Mouse (Mus musculus) myocyte (in vitro differentiated cells): ENCODE measurements around the gene Gmeb1. TPM values are rescaled to one million over a fixed set of nuclear protein-coding genes. Genes with fewer than 3 reads are reported as not detected.

Source experiments
- H3K27me3 ChIP-seq: one replicate; pipeline ENCODE4 v1.6.1; 2011; ENCODE audit not compliant: control insufficient read depth, insufficient read depth, insufficient read length
- H3K36me3 ChIP-seq: one replicate; pipeline ENCODE4 v1.6.1; 2011; ENCODE audit not compliant: control insufficient read depth, insufficient read depth
- H3K4me2 ChIP-seq: one replicate; pipeline ENCODE4 v1.6.1; 2011; ENCODE audit warnings: low read depth, control low read depth
- H3K4me3 ChIP-seq: one replicate; pipeline ENCODE4 v1.5.1; 2011; ENCODE audit warnings: mild to moderate bottlenecking, control low read depth, moderate library complexity
- H3K79me2 ChIP-seq: one replicate; pipeline ENCODE4 v1.6.1; 2011; ENCODE audit not compliant: control insufficient read depth, insufficient read depth
- H3ac ChIP-seq: one replicate; pipeline ENCODE4 v1.6.1; 2011; ENCODE audit not compliant: control insufficient read depth, insufficient read length
- CEBPB ChIP-seq: IDR thresholded peaks from 2 replicates; pipeline ENCODE4 v1.6.1; 2011; ENCODE audit warnings: mild to moderate bottlenecking, moderate library complexity; ENCODE audit not compliant: poor library complexity, insufficient read depth, severe bottlenecking
- E2F4 ChIP-seq: IDR thresholded peaks from one replicate; pipeline ENCODE4 v1.6.1; 2011; ENCODE audit warnings: mild to moderate bottlenecking, control low read depth, moderate library complexity; ENCODE audit not compliant: insufficient read depth
- MAX ChIP-seq: IDR thresholded peaks from one replicate; pipeline ENCODE4 v1.6.1; 2011; ENCODE audit warnings: low read depth, mild to moderate bottlenecking, control low read depth
- MYOD1 ChIP-seq, 3 experiments: IDR thresholded peaks; one replicate each; pipeline ENCODE4 v1.6.1; 2011; ENCODE audit warnings: control low read depth in 2 of 3, low read depth in 2 of 3, mild to moderate bottlenecking in 2 of 3, moderate library complexity in 1 of 3; ENCODE audit not compliant: insufficient read length in 2 of 3, control insufficient read depth in 1 of 3
- MYOG ChIP-seq, 3 experiments: IDR thresholded peaks; one replicate each; pipeline ENCODE4 v1.6.1; 2011; ENCODE audit warnings: control low read depth in 2 of 3, low read depth in 2 of 3, mild to moderate bottlenecking in 2 of 3; ENCODE audit not compliant: insufficient read length in 2 of 3, control insufficient read depth in 1 of 3, insufficient read depth in 1 of 3
- POLR2A ChIP-seq: IDR thresholded peaks from one replicate; pipeline ENCODE4 v1.6.1; 2011; ENCODE audit warnings: low read depth, mild to moderate bottlenecking, control low read depth, moderate library complexity; ENCODE audit not compliant: insufficient read length
- POLR2AphosphoS2 ChIP-seq: IDR thresholded peaks from one replicate; pipeline ENCODE4 v1.6.1; 2011; ENCODE audit warnings: low read depth, control low read depth; ENCODE audit not compliant: insufficient read length
- REST ChIP-seq: IDR thresholded peaks from one replicate; pipeline ENCODE4 v1.6.1; 2011; ENCODE audit warnings: mild to moderate bottlenecking, control low read depth, moderate library complexity; ENCODE audit not compliant: insufficient read depth, insufficient read length
- SRF ChIP-seq: IDR thresholded peaks from one replicate; pipeline ENCODE4 v1.6.1; 2011; ENCODE audit warnings: low read depth; ENCODE audit not compliant: control insufficient read depth, insufficient read length
- TCF12 ChIP-seq: IDR thresholded peaks from one replicate; pipeline ENCODE4 v1.6.1; 2011; ENCODE audit warnings: mild to moderate bottlenecking, control low read depth; ENCODE audit not compliant: poor library complexity, insufficient read depth, severe bottlenecking
- TCF3 ChIP-seq: IDR thresholded peaks from one replicate; pipeline ENCODE4 v1.6.1; 2011; ENCODE audit warnings: low read depth, control low read depth; ENCODE audit not compliant: insufficient read length
- USF1 ChIP-seq: IDR thresholded peaks from one replicate; pipeline ENCODE4 v1.6.1; 2011; ENCODE audit warnings: low read depth, mild to moderate bottlenecking, control low read depth, moderate library complexity
- polyA plus RNA-seq: library from polyadenylated mRNA; unstranded; fragments of >200 nt; fragmentation: generic; extraction: Trizol; gene quantifications from one replicate; pipeline ENCODE4 v1.2.1, GENCODE M21; 2012; ENCODE audit warnings: missing spikeins

The Gmeb1 gene
- polyA plus RNA-seq, 1 experiment: 11.7 TPM

- no peaks in the 10 kb centered on the region for H3K36me3 ChIP-seq
- H3K27me3 ChIP-seq: no peaks in the 10 kb centered on the region
- no peak overlapping the region for H3K4me2 ChIP-seq
- no peaks in the 10 kb centered on the region for H3K79me2 ChIP-seq
- H3ac ChIP-seq: no peak overlapping the region
- no peak overlapping the region for H3K4me3 ChIP-seq
- no peak for TF ChIP-seq E2F4
- no peak for TF ChIP-seq SRF
- no peak for TF ChIP-seq USF1
- no peak for TF ChIP-seq TCF3
- no peak for TF ChIP-seq TCF12
- no peak for TF ChIP-seq MYOG (IDR thresholded peaks at IDR 0.05; ENCODE audit: control insufficient read depth in 1 of 3, insufficient read depth in 1 of 3, insufficient read length in 2 of 3, low read depth in 2 of 3)
- no peak for TF ChIP-seq REST
- TF ChIP-seq MAX: no peak
These were observed 38.4 kb upstream of the Gmeb1 start for GRCm38 (mm10) chr4:132299849-132300248.

GRCm38 (mm10) chr4:132295696-132296390, 34.4 kb upstream of the Gmeb1 start:
- Histone ChIP-seq H3K4me2 (no peak overlapping the region), H3K79me2 (no peaks in the 10 kb centered on the region), H3K36me3 (no peaks in the 10 kb centered on the region), H3K4me3 (no peak overlapping the region), H3K27me3 (no peaks in the 10 kb centered on the region), H3ac (no peak overlapping the region)
- TF ChIP-seq TCF3 (no peak), CEBPB (no peak), POLR2AphosphoS2 (no peak), REST (no peak), POLR2A (no peak), MAX (no peak), MYOD1 (IDR thresholded peaks at IDR 0.05; ENCODE audit: control insufficient read depth in 1 of 3, insufficient read length in 2 of 3, low read depth in 2 of 3) (no peak), E2F4 (no peak), MYOG (IDR thresholded peaks at IDR 0.05; ENCODE audit: control insufficient read depth in 1 of 3, insufficient read depth in 1 of 3, insufficient read length in 2 of 3, low read depth in 2 of 3) (no peak), SRF (no peak), TCF12 (no peak), USF1 (no peak)

- H3K79me2 ChIP-seq: no peaks in the 10 kb centered on the region
- no peak overlapping the region for H3K4me3 ChIP-seq
- no peak overlapping the region for H3K4me2 ChIP-seq
- TF ChIP-seq TCF12 (no peak), USF1 (no peak), MYOD1 (IDR thresholded peaks at IDR 0.05; ENCODE audit: control insufficient read depth in 1 of 3, insufficient read length in 2 of 3, low read depth in 2 of 3) (no peak), POLR2A (no peak), CEBPB (no peak), MYOG (IDR thresholded peaks at IDR 0.05; ENCODE audit: control insufficient read depth in 1 of 3, insufficient read depth in 1 of 3, insufficient read length in 2 of 3, low read depth in 2 of 3) (no peak), E2F4 (no peak), SRF (no peak), TCF3 (no peak), MAX (no peak), REST (no peak)
- H3K27me3 ChIP-seq: no peaks in the 10 kb centered on the region
- peaks cover 8% of the 10 kb centered on the region for H3K36me3 ChIP-seq
- no peak overlapping the region for H3ac ChIP-seq
These were observed 32.4 kb upstream of the Gmeb1 start for GRCm38 (mm10) chr4:132293682-132294240.

DNA sequence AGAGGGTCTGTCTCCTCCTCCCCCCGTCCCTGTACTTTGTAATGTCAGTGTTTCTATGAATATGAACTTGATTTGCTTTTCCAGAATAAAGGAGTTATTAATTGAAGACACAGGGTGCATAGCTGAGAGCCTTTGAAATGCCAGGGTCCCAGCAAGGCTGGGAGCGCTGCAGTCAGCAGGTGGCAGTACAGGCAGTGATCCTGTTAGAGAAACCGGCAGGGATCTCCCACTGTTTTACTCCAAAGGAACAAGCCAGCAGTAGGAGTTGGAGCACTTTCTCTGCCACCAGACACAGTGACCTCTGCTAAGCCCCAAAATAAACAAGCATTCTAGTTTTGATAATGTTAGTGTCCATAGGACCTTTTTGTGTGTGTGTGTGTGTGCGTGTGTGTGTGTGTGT, 31.6 kb upstream of the Gmeb1 start:
- Histone ChIP-seq H3ac (no peak overlapping the region), H3K36me3 (peaks cover 8% of the 10 kb centered on the region), H3K4me3 (no peak overlapping the region), H3K27me3 (no peaks in the 10 kb centered on the region), H3K79me2 (no peaks in the 10 kb centered on the region), H3K4me2 (no peak overlapping the region)
- TF ChIP-seq USF1 (no peak), REST (no peak), SRF (no peak), TCF12 (no peak), MYOD1 (IDR thresholded peaks at IDR 0.05; ENCODE audit: control insufficient read depth in 1 of 3, insufficient read length in 2 of 3, low read depth in 2 of 3) (no peak), MAX (no peak), TCF3 (no peak), POLR2AphosphoS2 (no peak), POLR2A (no peak), MYOG (IDR thresholded peaks at IDR 0.05; ENCODE audit: control insufficient read depth in 1 of 3, insufficient read depth in 1 of 3, insufficient read length in 2 of 3, low read depth in 2 of 3) (no peak), CEBPB (no peak), E2F4 (no peak)
